In the genomic region with DNA sequence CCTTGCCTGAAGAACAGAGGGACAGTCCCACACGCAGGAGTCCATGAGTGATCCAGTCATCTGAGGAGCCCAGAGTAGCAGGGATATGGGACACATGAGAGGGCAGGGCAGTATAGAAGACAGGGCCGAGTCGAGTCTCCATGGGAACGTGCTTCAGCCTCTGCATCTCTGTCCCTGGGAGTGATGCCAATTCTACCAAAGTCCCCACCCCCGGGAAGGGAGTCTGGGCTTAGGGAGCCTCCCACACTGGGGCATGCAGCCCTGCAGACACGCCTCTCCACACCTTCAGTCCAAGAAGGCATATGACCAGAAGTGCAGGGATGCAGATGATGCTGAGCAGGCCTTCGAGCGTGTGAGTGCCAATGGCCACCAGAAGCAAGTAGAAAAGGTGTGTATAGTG, we compare ENCODE assay signal across 12 mouse cellular contexts. TPM values are rescaled to one million over a fixed set of nuclear protein-coding genes. Genes with fewer than 3 reads are reported as not detected.
DNase-seq lines count a peak whose midpoint lies in the region; ATAC-seq and TF ChIP-seq lines count a peak whose summit lies in the region.
"Had no signal": no experiment of that assay in that cellular context is flagged by ENCODE, and none has a peak within 500 bp of the region (broad histone marks: within the 10 kb centered on the region; RNA-seq: fewer than 3 reads in every experiment).

No protein-coding gene starts in this region.

- H3K79me2 ChIP-seq in heart, adult 2 months (replicated peaks; ENCODE audit: control insufficient read depth, insufficient read depth, low read length) = no peaks in the 10 kb centered on the region

- peaks cover 2% of the 10 kb centered on the region; the same call in 1 of the 2 replicates for H3K4me1 ChIP-seq in heart, postnatal 0 days (ENCODE audit: control insufficient read depth, insufficient read depth)
- H3K4me1 ChIP-seq in heart, adult 2 months (ENCODE audit: control insufficient read depth, insufficient read depth, low read length) = 0 out of 2 replicates have a peak, but pooled peaks cover 2% of the 10 kb centered on the region
- H3K4me1 ChIP-seq in kidney, embryonic 14.5 days (ENCODE audit: control insufficient read depth, insufficient read depth, low read length) = no peaks in the 10 kb centered on the region

- H3K4me2 ChIP-seq in heart, postnatal 0 days (ENCODE audit: low read depth, low read length) = no peak overlapping the region
- H3K4me2 ChIP-seq in kidney, embryonic 14.5 days (replicated peaks; ENCODE audit: low read depth, low read length) = no peak overlapping the region
- H3K4me2 ChIP-seq: embryonic facial prominence, embryonic 12.5 days had no signal

- DNase-seq in heart, postnatal 0 days (ENCODE audit: low spot score) = peak; percentile 73
- no peak for DNase-seq in heart, adult 2 months
- peak; percentile 38 for DNase-seq in lung, postnatal 10 days
- no peak for DNase-seq in lung, postnatal 25 days (ENCODE audit: low spot score)
- peak; percentile 15 for DNase-seq in ovary, postnatal 14 days (ENCODE audit: low spot score)
- DNase-seq in right cerebral cortex, postnatal 14 days = no peak
- DNase-seq: spleen, adult 18-20 months had no signal

- H3K9ac ChIP-seq in heart, postnatal 0 days (replicated peaks; ENCODE audit: low read depth, low read length) = no peak overlapping the region
- H3K9ac ChIP-seq in heart, adult 2 months (ENCODE audit: low read depth, low read length) = no peak overlapping the region
- H3K9ac ChIP-seq in kidney, embryonic 14.5 days (ENCODE audit: low read depth, low read length) = no peak overlapping the region
- H3K9ac ChIP-seq: embryonic facial prominence, embryonic 12.5 days; liver, embryonic 14.5 days had no signal

- no peaks in the 10 kb centered on the region for H3K27me3 ChIP-seq in heart, postnatal 0 days (ENCODE audit: control insufficient read depth, insufficient read depth, low read length)
- no peaks in the 10 kb centered on the region for H3K27me3 ChIP-seq in heart, adult 2 months (ENCODE audit: control insufficient read depth, insufficient read depth, low read length)
- H3K27me3 ChIP-seq in kidney, embryonic 14.5 days (ENCODE audit: control insufficient read depth, insufficient read depth, low read length) = no peaks in the 10 kb centered on the region
- H3K27me3 ChIP-seq: embryonic facial prominence, embryonic 12.5 days; Patski had no signal

- TF ChIP-seq CTCF in heart, postnatal 0 days (IDR thresholded peaks at IDR 0.05; ENCODE audit: low read depth) = no peak
- TF ChIP-seq CTCF in heart, adult 2 months (IDR thresholded peaks at IDR 0.05) = no peak

- TF ChIP-seq EP300 in heart, postnatal 0 days (IDR thresholded peaks at IDR 0.05; ENCODE audit: low read depth) = no peak
- TF ChIP-seq EP300 in heart, adult 2 months (IDR thresholded peaks at IDR 0.05; ENCODE audit: insufficient read depth, low read depth, low read length) = no peak

- ATAC-seq in heart, postnatal 0 days (ENCODE audit: insufficient read depth, low read depth) = peak; percentile 39; the same call in 1 of the 2 replicates
- ATAC-seq in kidney, embryonic 14.5 days (ENCODE audit: low FRiP score, low TSS enrichment) = peak; percentile 18; the same call in 1 of the 2 replicates
- ATAC-seq: Patski had no signal

- no peak overlapping the region for H3K4me3 ChIP-seq in heart, postnatal 0 days (ENCODE audit: low read depth, low read length)
- no peak overlapping the region for H3K4me3 ChIP-seq in heart, adult 2 months
- H3K4me3 ChIP-seq in kidney, embryonic 14.5 days (ENCODE audit: low read length) = no peak overlapping the region
- H3K4me3 ChIP-seq: embryonic facial prominence, embryonic 12.5 days; layer of hippocampus, adult 2 months had no signal

- no peak overlapping the region for H3K27ac ChIP-seq in heart, postnatal 0 days (ENCODE audit: low read depth)
- no peak overlapping the region for H3K27ac ChIP-seq in heart, adult 2 months
- no peak overlapping the region for H3K27ac ChIP-seq in kidney, embryonic 14.5 days (ENCODE audit: low read depth, low read length)
- H3K27ac ChIP-seq: embryonic facial prominence, embryonic 12.5 days; layer of hippocampus, adult 2 months; liver, embryonic 14.5 days had no signal

- TF ChIP-seq POLR2A in heart, adult 2 months (IDR thresholded peaks at IDR 0.05; ENCODE audit: insufficient read depth, low read depth, low read length) = no peak

- H3K9me3 ChIP-seq in heart, postnatal 0 days (replicated peaks; ENCODE audit: control insufficient read depth, low read length) = no peaks in the 10 kb centered on the region
- H3K9me3 ChIP-seq in kidney, embryonic 14.5 days (ENCODE audit: control insufficient read depth, low read length) = no peaks in the 10 kb centered on the region
- H3K9me3 ChIP-seq: embryonic facial prominence, embryonic 12.5 days had no signal

- intact Hi-C loops in heart, adult 2 months (cut with DNase I) = no loop called here

- H3K36me3 ChIP-seq in heart, postnatal 0 days (replicated peaks; ENCODE audit: control insufficient read depth, insufficient read depth, low read length) = no peaks in the 10 kb centered on the region; the same call in 1 of the 2 replicates
- H3K36me3 ChIP-seq in heart, adult 2 months (ENCODE audit: control insufficient read depth, insufficient read depth, low read length) = no peaks in the 10 kb centered on the region
- H3K36me3 ChIP-seq in kidney, embryonic 14.5 days (ENCODE audit: control insufficient read depth, insufficient read depth, low read length) = peaks cover 7% of the 10 kb centered on the region

- WGBS in heart, postnatal 0 days = 30% methylated on average over 8 of the region's 8 CpGs
- 35% methylated on average over 8 of the region's 8 CpGs for WGBS in heart, adult 2 months
- WGBS in kidney, embryonic 14.5 days = 42% methylated on average over 8 of the region's 8 CpGs

RNA-seq across cellular contexts. Expression of a gene that starts 33.2 kb away (rescaled TPM):
- total RNA-seq in heart, postnatal 0 days (2014; rRNA removed; ENCODE audit: low replicate concordance) = 2.9 and 3.5 TPM in 2 replicates
- 1.1 and 1.4 TPM in 2 replicates for polyA plus RNA-seq in heart, postnatal 0 days (2015; fragmentation: Nextera tagmentation; extraction: Ambion mirVana)
- total RNA-seq in heart, adult 2 months (2021) = 1 to 10 TPM; 1.5 TPM
- polyA plus RNA-seq in heart, adult 2 months (2012; rRNA removed) = 2.8 and 4.0 TPM in 2 replicates
- 0.28 and 0.53 TPM in 2 replicates for polyA plus RNA-seq in kidney, embryonic 14.5 days (2014; fragmentation: Nextera tagmentation; extraction: Ambion mirVana)

RNA-seq across cellular contexts. Expression of a gene that starts 42.3 kb away (rescaled TPM):
- total RNA-seq in heart, postnatal 0 days (2014; rRNA removed; ENCODE audit: low replicate concordance) = 384 and 402 TPM in 2 replicates
- polyA plus RNA-seq in heart, postnatal 0 days (2015; fragmentation: Nextera tagmentation; extraction: Ambion mirVana) = 460 and 461 TPM in 2 replicates
- total RNA-seq in heart, adult 2 months (2021) = 100 to 1,000 TPM; 182 to 196 TPM
- polyA plus RNA-seq in heart, adult 2 months (2012; rRNA removed) = 209 and 406 TPM in 2 replicates
- 418 and 533 TPM in 2 replicates for polyA plus RNA-seq in kidney, embryonic 14.5 days (2014; fragmentation: Nextera tagmentation; extraction: Ambion mirVana)

Comparison
In these comparisons a context has a peak if more than half of its experiments do, and no peak if none do; other contexts are left out.
1. DNase-seq: peak in heart, postnatal 0 days (single experiment), lung, postnatal 10 days (single experiment) and ovary, postnatal 14 days (single experiment); none in heart, adult 2 months (0 of 2), lung, postnatal 25 days (single experiment) and right cerebral cortex, postnatal 14 days (single experiment).